Mouse (Mus musculus) layer of hippocampus, adult 6 months (tissue): ENCODE measurements around the gene Ccdc126. TPM values are rescaled to one million over a fixed set of nuclear protein-coding genes. Genes with fewer than 3 reads are reported as not detected.

Experiments used
- long read RNA-seq, 2 experiments: library from polyadenylated mRNA; unstranded; transcript quantifications; one replicate each; pipeline ENCODE4 v2.0.0; 2019 to 2020
- polyA plus RNA-seq: library from polyadenylated mRNA; unstranded; fragments of <200 nt; fragmentation: Nextera tagmentation; gene quantifications from 2 replicates; pipeline ENCODE4 v1.2.3, GENCODE M21; 2021

Gene Ccdc126
- polyA plus RNA-seq, result 13.9 and 17.2 TPM in 2 replicates
- long read RNA-seq, experiment 1, transcript Ccdc126-201 (3 exons, 2,351 nt), result major isoform, 25 of 31 reads
- long read RNA-seq, experiment 1, partial matches to known transcripts, result 3 of 31 reads
- long read RNA-seq, experiment 1, other reads (novel, unspliced or antisense), result 3 of 31 reads
- long read RNA-seq, experiment 2, transcript Ccdc126-201 (3 exons, 2,351 nt), result major isoform, 128 of 145 reads
- long read RNA-seq, experiment 2, partial matches to known transcripts, result 4 of 145 reads
- long read RNA-seq, experiment 2, other reads (novel, unspliced or antisense), result 13 of 145 reads

DNA sequence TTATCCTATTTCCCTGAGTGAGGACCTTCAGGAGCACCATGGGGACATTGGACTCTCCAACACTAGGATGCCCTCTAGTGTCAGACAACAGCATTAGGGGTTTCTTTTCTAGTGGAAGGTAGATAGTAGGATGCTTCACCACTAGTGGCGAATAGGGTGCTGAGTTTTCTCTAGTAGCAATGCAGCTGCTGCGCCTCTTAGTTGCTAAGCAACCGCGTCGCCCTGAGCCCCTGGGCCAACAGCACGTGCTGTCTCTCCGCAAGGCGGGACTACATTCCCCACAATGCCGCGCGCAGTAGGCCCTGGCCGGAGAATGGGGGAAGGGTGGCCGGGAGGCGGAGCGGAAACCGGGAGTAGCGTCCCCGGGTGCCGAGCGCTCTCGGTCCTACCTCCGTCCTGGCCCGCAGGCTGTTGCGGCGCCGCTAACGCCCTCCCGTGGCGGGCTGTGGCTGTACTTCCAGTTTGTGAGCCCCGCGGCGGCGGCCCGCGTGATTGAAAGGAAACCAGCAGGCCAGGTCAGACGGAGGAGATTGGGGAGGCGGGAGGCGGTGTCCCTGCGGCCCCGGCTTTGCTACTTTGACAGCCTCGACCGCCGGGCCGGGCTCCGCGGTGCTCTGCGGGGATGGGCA, at the start of gene Ccdc126:
Ccdc126 (plus strand) TSS at position 309 of the 629 bp plus-strand sequence.

DNA sequence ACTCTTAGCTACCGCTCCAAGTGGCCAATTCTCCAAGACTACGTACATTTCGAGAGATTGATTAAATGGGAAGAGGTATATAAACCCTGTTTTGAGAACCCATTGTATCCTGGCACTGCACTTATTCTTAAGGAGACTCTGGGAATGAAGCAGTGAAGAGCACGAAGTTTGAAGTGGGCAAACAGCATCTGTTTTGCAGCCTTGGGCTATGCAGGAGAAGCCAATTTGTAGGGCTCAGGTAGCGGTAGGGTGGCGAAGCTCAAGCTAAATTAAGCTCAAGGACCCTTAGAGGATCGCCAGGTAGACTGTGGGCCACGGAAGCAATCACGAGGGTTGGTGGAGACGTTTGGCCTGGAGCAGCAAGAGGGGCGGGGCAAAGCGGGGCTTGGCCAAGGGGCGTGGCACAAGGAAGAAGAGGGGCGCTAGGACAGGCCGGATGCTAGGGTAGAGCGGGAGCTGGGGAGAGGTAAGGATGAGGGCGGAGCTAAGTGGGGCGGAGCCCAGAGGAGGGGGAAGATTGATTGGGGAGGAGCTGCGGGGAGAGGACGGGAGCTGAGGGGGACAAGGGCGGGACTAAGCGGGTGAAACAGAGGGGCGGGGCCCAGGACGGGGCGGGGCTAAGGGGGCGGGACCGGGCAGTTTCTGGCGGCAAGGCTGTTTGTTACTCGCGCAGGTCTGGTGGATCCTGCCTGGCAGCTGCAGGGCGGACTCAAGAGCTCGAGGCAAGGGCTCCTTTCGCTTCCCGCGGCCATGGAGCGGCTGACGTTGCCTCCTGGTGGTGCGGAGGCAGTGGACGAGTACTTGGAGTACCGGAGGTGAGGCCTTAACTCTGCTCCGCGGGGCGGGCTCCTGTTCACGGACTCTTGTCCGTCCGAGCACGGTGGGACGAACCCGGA, 48.3 kb downstream of the Ccdc126 start, which contains the start of gene Fam221a:
Fam221a (plus strand) TSS at position 581 of the 896 bp plus-strand sequence.

Other genes with a start within 250 kb of the Ccdc126 start
- gene Malsu1, start 245.5 kb upstream of the Ccdc126 start, polyA plus RNA-seq, result 28.1 and 34.7 TPM in 2 replicates
- 2.8 and 4.8 TPM in 2 replicates for gene Igf2bp3, start 104.3 kb upstream of the Ccdc126 start, polyA plus RNA-seq
- 16.5 and 18.8 TPM in 2 replicates for gene Tra2a, start 55.2 kb upstream of the Ccdc126 start, polyA plus RNA-seq
- 1.5 TPM in 2 replicates for gene Fam221a, start 48.5 kb downstream of the Ccdc126 start, polyA plus RNA-seq
- 0.18 and 0.21 TPM in 2 replicates for gene Stk31, start 76.3 kb downstream of the Ccdc126 start, polyA plus RNA-seq